Mouse (Mus musculus): ENCODE measurements around the gene 4930415O20Rik.

DNA sequence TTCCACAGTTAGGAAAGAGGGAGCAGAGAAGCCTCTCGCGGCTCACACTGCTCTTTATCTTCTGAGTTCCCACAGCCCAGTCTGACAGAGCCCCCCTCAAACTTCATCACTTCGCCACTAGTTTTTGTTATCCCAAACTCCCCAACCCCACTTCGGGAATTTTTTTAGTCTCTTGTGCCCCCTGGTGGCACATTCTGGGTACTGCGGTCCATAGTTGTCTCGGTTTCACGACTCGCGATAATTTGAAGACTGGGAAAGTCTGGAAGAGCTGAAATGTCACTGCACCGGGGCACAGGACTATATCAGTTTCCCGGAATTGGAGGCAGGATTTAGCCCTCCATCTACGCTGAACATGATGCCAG lies 46.4 kb downstream of the 4930415O20Rik start:
- TF ChIP-seq CTCF (IDR thresholded peaks at IDR 0.05; ENCODE audit: low read depth) (peak; percentile 93), EP300 (IDR thresholded peaks at IDR 0.05; ENCODE audit: low read depth) (no peak)

Measured in liver, postnatal 0 days (tissue).